9 mouse cellular contexts compared by ENCODE assay signal in genomic region chr17:3113737-3114357, GRCm38 (mm10). TPM values are rescaled to one million over a fixed set of nuclear protein-coding genes. Genes with fewer than 3 reads are reported as not detected.
DNase-seq lines count a peak whose midpoint lies in the region; ATAC-seq and TF ChIP-seq lines count a peak whose summit lies in the region.
"Had no signal": no experiment of that assay in that cellular context is flagged by ENCODE, and none has a peak within 500 bp of the region (broad histone marks: within the 10 kb centered on the region; RNA-seq: fewer than 3 reads in every experiment).

No protein-coding gene starts in this region.

- H3K9me3 ChIP-seq in embryonic facial prominence, embryonic 12.5 days: no peaks in the 10 kb centered on the region
- H3K9me3 ChIP-seq in limb, embryonic 11.5 days (ENCODE audit: control insufficient read depth, low read length): no peaks in the 10 kb centered on the region
- no peaks in the 10 kb centered on the region for H3K9me3 ChIP-seq in neural tube, embryonic 15.5 days (replicated peaks)

- H3K27ac ChIP-seq in gastrocnemius, adult 2 months: peak overlapping the region; percentile 99
- H3K27ac ChIP-seq in embryonic facial prominence, embryonic 12.5 days: peak overlapping the region; percentile 99
- H3K27ac ChIP-seq in limb, embryonic 11.5 days (replicated peaks; ENCODE audit: low read depth, low read length): peak overlapping the region; percentile 99
- H3K27ac ChIP-seq in neural tube, embryonic 15.5 days (replicated peaks): peak overlapping the region; percentile 99

- H3K4me2 ChIP-seq in embryonic facial prominence, embryonic 12.5 days (replicated peaks): peak overlapping the region; percentile 57
- H3K4me2 ChIP-seq in limb, embryonic 11.5 days (ENCODE audit: low read depth, severe bottlenecking): peak overlapping the region; percentile 66
- peak overlapping the region; percentile 58 for H3K4me2 ChIP-seq in neural tube, embryonic 15.5 days

- no peaks in the 10 kb centered on the region for H3K27me3 ChIP-seq in C2C12 (ENCODE audit: control insufficient read depth, insufficient read depth, insufficient read length)
- no peaks in the 10 kb centered on the region for H3K27me3 ChIP-seq in embryonic facial prominence, embryonic 12.5 days
- H3K27me3 ChIP-seq in limb, embryonic 11.5 days (ENCODE audit: control insufficient read depth, insufficient read depth, low read length): no peaks in the 10 kb centered on the region
- H3K27me3 ChIP-seq in neural tube, embryonic 15.5 days (replicated peaks): no peaks in the 10 kb centered on the region
- H3K27me3 ChIP-seq: Patski had no signal

- peaks cover 9% of the 10 kb centered on the region for H3K36me3 ChIP-seq in C2C12 (ENCODE audit: control insufficient read depth, insufficient read depth)
- no peaks in the 10 kb centered on the region for H3K36me3 ChIP-seq in embryonic facial prominence, embryonic 12.5 days
- no peaks in the 10 kb centered on the region for H3K36me3 ChIP-seq in limb, embryonic 11.5 days (ENCODE audit: control insufficient read depth, insufficient read depth, low read length)
- H3K36me3 ChIP-seq in neural tube, embryonic 15.5 days: no peaks in the 10 kb centered on the region

- peaks cover 50% of the 10 kb centered on the region for H3K79me2 ChIP-seq in C2C12 (ENCODE audit: control insufficient read depth, insufficient read depth)

- 2% methylated on average over 16 of the region's 16 CpGs for WGBS in embryonic facial prominence, embryonic 12.5 days
- 4% methylated on average over 16 of the region's 16 CpGs for WGBS in limb, embryonic 11.5 days
- WGBS in neural tube, embryonic 15.5 days: under 1% methylated on average over 16 of the region's 16 CpGs

- H3K4me3 ChIP-seq in gastrocnemius, adult 2 months: peak overlapping the region; percentile 79
- H3K4me3 ChIP-seq in C2C12 (ENCODE audit: insufficient read depth, poor library complexity, severe bottlenecking): peak overlapping the region; percentile 63
- peak overlapping the region; percentile 99 for H3K4me3 ChIP-seq in embryonic facial prominence, embryonic 12.5 days
- peak overlapping the region; percentile 89 for H3K4me3 ChIP-seq in limb, embryonic 11.5 days (ENCODE audit: low read depth, low read length)
- H3K4me3 ChIP-seq in neural tube, embryonic 15.5 days (replicated peaks): peak overlapping the region; percentile 95

- peak overlapping the region; percentile 97 for H3K9ac ChIP-seq in embryonic facial prominence, embryonic 12.5 days
- H3K9ac ChIP-seq in limb, embryonic 11.5 days (ENCODE audit: low read length): peak overlapping the region; percentile 97
- H3K9ac ChIP-seq in neural tube, embryonic 15.5 days (replicated peaks): peak overlapping the region; percentile 86

- H3K79me3 ChIP-seq in C2C12 (ENCODE audit: low read depth): peaks cover 40% of the 10 kb centered on the region

- DNase-seq in gastrocnemius, adult 2 months: no peak
- no peak for DNase-seq in gastrocnemius, postnatal 4 days (ENCODE audit: low spot score in 2 of 2)
- DNase-seq in limb, embryonic 11.5 days (ENCODE audit: low spot score): no peak
- no peak for DNase-seq in urinary bladder, adult 18-20 months (ENCODE audit: low spot score in 2 of 2)
- DNase-seq in adrenal gland, adult 8-10 months: no peak

- intact Hi-C loops in gastrocnemius, adult 2 months (cut with DNase I): loop anchor here (1.0 to 2.0 kb wide), 2 partner anchors 29 to 110 kb away; no protein-coding TSS in a partner anchor

- TF ChIP-seq CTCF in gastrocnemius, adult 2 months (IDR thresholded peaks at IDR 0.05): no peak
- no peak for TF ChIP-seq CTCF in C2C12 (IDR thresholded peaks at IDR 0.05; ENCODE audit: control insufficient read depth, insufficient read depth, insufficient read length)

- H3K4me1 ChIP-seq in embryonic facial prominence, embryonic 12.5 days: peaks cover 17% of the 10 kb centered on the region; the same call in 1 of the 2 replicates
- no peaks in the 10 kb centered on the region for H3K4me1 ChIP-seq in limb, embryonic 11.5 days (ENCODE audit: control insufficient read depth, insufficient read depth, low read length)
- H3K4me1 ChIP-seq in neural tube, embryonic 15.5 days: peaks cover 34% of the 10 kb centered on the region

- ATAC-seq in embryonic facial prominence, embryonic 12.5 days (ENCODE audit: insufficient number of reproducible peaks, insufficient read depth, low FRiP score, low TSS enrichment): no peak
- no peak for ATAC-seq in limb, embryonic 11.5 days (ENCODE audit: insufficient number of reproducible peaks, low FRiP score, low TSS enrichment, low read depth)
- ATAC-seq in neural tube, embryonic 15.5 days (ENCODE audit: low FRiP score): peak; percentile 1; the same call in 1 of the 2 replicates

- peak overlapping the region; percentile 99 for H3ac ChIP-seq in C2C12 (ENCODE audit: control insufficient read depth, insufficient read length, low read depth)

TF ChIP-seq in C2C12, 6 proteins besides CTCF, POLR2A, EP300 and RAD21:
- TF ChIP-seq FOSL1 (IDR thresholded peaks at IDR 0.05; ENCODE audit: insufficient read depth, low read length, poor library complexity, severe bottlenecking): no peak
- TF ChIP-seq USF1 (IDR thresholded peaks at IDR 0.05; ENCODE audit: low read depth): no peak
- TF ChIP-seq MYOD1 (IDR thresholded peaks at IDR 0.05; ENCODE audit: control insufficient read depth, insufficient read length, low read depth): no peak
- no peak for TF ChIP-seq MYOG (IDR thresholded peaks at IDR 0.05; ENCODE audit: control insufficient read depth, extremely low read depth, insufficient read length)
- no peak for TF ChIP-seq MAX (IDR thresholded peaks at IDR 0.05)
- TF ChIP-seq CEBPB (IDR thresholded peaks at IDR 0.05; ENCODE audit: low read depth): no peak

RNA-seq across cellular contexts. Expression of gene Scaf8, which starts 0.9 kb away (rescaled TPM):
- 10 to 100 TPM; 22.6 to 25.2 TPM for total RNA-seq in gastrocnemius, adult 2 months (2021)
- 10 to 100 TPM; 42.4 to 47.1 TPM for total RNA-seq in gastrocnemius, postnatal 4 days (2021)
- 16.3 TPM for polyA plus RNA-seq in C2C12 (2012; fragmentation: generic; extraction: Trizol)
- polyA plus RNA-seq in embryonic facial prominence, embryonic 12.5 days (2016; fragmentation: Nextera tagmentation; extraction: Ambion mirVana): 27.7 and 28.3 TPM in 2 replicates
- polyA plus RNA-seq in limb, embryonic 11.5 days (2014; fragmentation: Nextera tagmentation; extraction: Ambion mirVana): 28.7 and 32.7 TPM in 2 replicates
- polyA plus RNA-seq in neural tube, embryonic 15.5 days (2015; fragmentation: Nextera tagmentation; extraction: Ambion mirVana): 14.2 and 17.4 TPM in 2 replicates
- total RNA-seq in adrenal gland, adult 8-10 months (2022): 10 to 100 TPM; 40.4 to 63.9 (median 50.9) TPM
